In the genomic region with DNA sequence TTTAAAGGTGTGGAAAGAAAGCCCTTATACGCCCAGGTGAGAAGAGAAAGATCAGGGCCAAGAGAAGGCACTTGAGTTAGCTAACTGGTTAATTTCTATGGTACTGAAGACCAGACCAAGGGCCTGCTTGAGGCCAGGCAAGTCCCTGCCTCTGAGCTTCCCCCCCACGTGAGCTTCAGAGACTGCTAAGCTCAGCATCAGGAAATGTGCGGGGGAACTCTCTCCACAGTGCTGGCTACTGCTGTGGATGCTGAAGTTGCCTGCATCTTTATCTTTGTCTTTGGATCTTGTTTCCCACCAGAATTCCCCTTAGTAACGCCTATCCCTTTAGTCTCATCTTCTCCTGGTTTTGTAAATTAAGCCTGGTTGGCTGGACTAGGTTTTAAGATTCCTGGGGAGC, we compare ENCODE assay signal across 13 mouse cellular contexts. TPM values are rescaled to one million over a fixed set of nuclear protein-coding genes. Genes with fewer than 3 reads are reported as not detected.
DNase-seq lines count a peak whose midpoint lies in the region; ATAC-seq and TF ChIP-seq lines count a peak whose summit lies in the region.
"Had no signal": no experiment of that assay in that cellular context is flagged by ENCODE, and none has a peak within 500 bp of the region (broad histone marks: within the 10 kb centered on the region; RNA-seq: fewer than 3 reads in every experiment).

No protein-coding gene starts in this region.

- DNase-seq in frontal cortex, postnatal 36 days (ENCODE audit: low spot score in 2 of 2) = no peak
- DNase-seq in midbrain, postnatal 0 days (ENCODE audit: low spot score) = no peak
- peak; percentile 55 for DNase-seq in telencephalon, adult 2 months (ENCODE audit: low read depth, low spot score)
- no peak for DNase-seq in spleen, postnatal 14 days (ENCODE audit: low spot score in 2 of 2)
- DNase-seq: embryo, embryonic 11 days had no signal

- peak; percentile 64 for ATAC-seq in frontal cortex, adult (ENCODE audit: low TSS enrichment)
- no peak for ATAC-seq in hindbrain, embryonic 12.5 days (ENCODE audit: low FRiP score)
- ATAC-seq in hindbrain, embryonic 13.5 days (ENCODE audit: low FRiP score) = no peak
- no peak for ATAC-seq in midbrain, embryonic 12.5 days (ENCODE audit: low FRiP score, low read depth)
- ATAC-seq in midbrain, postnatal 0 days (ENCODE audit: low FRiP score) = no peak
- ATAC-seq: forebrain, embryonic 13.5 days; intestine, embryonic 15.5 days; liver, embryonic 12.5 days had no signal

- no peak overlapping the region for H3K4me2 ChIP-seq in hindbrain, embryonic 12.5 days (replicated peaks)
- H3K4me2 ChIP-seq in hindbrain, embryonic 13.5 days = no peak overlapping the region
- H3K4me2 ChIP-seq in midbrain, embryonic 12.5 days (replicated peaks) = no peak overlapping the region
- no peak overlapping the region for H3K4me2 ChIP-seq in midbrain, postnatal 0 days (ENCODE audit: low read depth, low read length, poor library complexity, severe bottlenecking)
- H3K4me2 ChIP-seq: forebrain, embryonic 13.5 days; intestine, embryonic 15.5 days; liver, embryonic 12.5 days; neural tube, embryonic 12.5 days had no signal

- H3K36me3 ChIP-seq in hindbrain, embryonic 12.5 days = peaks cover 40% of the 10 kb centered on the region
- H3K36me3 ChIP-seq in hindbrain, embryonic 13.5 days = peaks cover 56% of the 10 kb centered on the region
- H3K36me3 ChIP-seq in midbrain, embryonic 12.5 days = peaks cover 52% of the 10 kb centered on the region
- H3K36me3 ChIP-seq in midbrain, postnatal 0 days (ENCODE audit: insufficient read depth, low read length) = peaks cover 4% of the 10 kb centered on the region; the same call in 1 of the 2 replicates

- H3K27me3 ChIP-seq in hindbrain, embryonic 12.5 days = no peaks in the 10 kb centered on the region
- H3K27me3 ChIP-seq in hindbrain, embryonic 13.5 days = no peaks in the 10 kb centered on the region
- no peaks in the 10 kb centered on the region for H3K27me3 ChIP-seq in midbrain, embryonic 12.5 days
- no peaks in the 10 kb centered on the region for H3K27me3 ChIP-seq in midbrain, postnatal 0 days (ENCODE audit: insufficient read depth, low read length)
- H3K27me3 ChIP-seq: forebrain, embryonic 13.5 days; intestine, embryonic 15.5 days; liver, embryonic 12.5 days; neural tube, embryonic 12.5 days had no signal

- 65% methylated on average over 4 of the region's 4 CpGs for WGBS in hindbrain, embryonic 12.5 days
- 70% methylated on average over 4 of the region's 4 CpGs for WGBS in hindbrain, embryonic 13.5 days
- 52% methylated on average over 4 of the region's 4 CpGs for WGBS in midbrain, embryonic 12.5 days
- WGBS in midbrain, postnatal 0 days = 43% methylated on average over 4 of the region's 4 CpGs

- no peak for TF ChIP-seq CTCF in midbrain, postnatal 0 days (IDR thresholded peaks at IDR 0.05)

- peak overlapping the region; percentile 40; the same call in 1 of the 2 replicates for H3K27ac ChIP-seq in hindbrain, embryonic 12.5 days
- H3K27ac ChIP-seq in hindbrain, embryonic 13.5 days = no peak overlapping the region
- peak overlapping the region; percentile 4 for H3K27ac ChIP-seq in midbrain, embryonic 12.5 days (replicated peaks)
- no peak overlapping the region for H3K27ac ChIP-seq in midbrain, postnatal 0 days (ENCODE audit: low read depth, low read length)
- H3K27ac ChIP-seq: forebrain, embryonic 13.5 days; intestine, embryonic 15.5 days; liver, embryonic 12.5 days; neural tube, embryonic 12.5 days had no signal

- no peaks in the 10 kb centered on the region for H3K9me3 ChIP-seq in hindbrain, embryonic 12.5 days (replicated peaks)
- H3K9me3 ChIP-seq in hindbrain, embryonic 13.5 days = no peaks in the 10 kb centered on the region
- H3K9me3 ChIP-seq in midbrain, embryonic 12.5 days = no peaks in the 10 kb centered on the region
- H3K9me3 ChIP-seq in midbrain, postnatal 0 days (ENCODE audit: low read length) = no peaks in the 10 kb centered on the region
- H3K9me3 ChIP-seq: forebrain, embryonic 13.5 days; intestine, embryonic 15.5 days; liver, embryonic 12.5 days; neural tube, embryonic 12.5 days had no signal

- no peak overlapping the region for H3K4me3 ChIP-seq in hindbrain, embryonic 12.5 days
- no peak overlapping the region for H3K4me3 ChIP-seq in hindbrain, embryonic 13.5 days
- no peak overlapping the region for H3K4me3 ChIP-seq in midbrain, embryonic 12.5 days
- H3K4me3 ChIP-seq in midbrain, postnatal 0 days (ENCODE audit: low read depth, low read length) = no peak overlapping the region
- H3K4me3 ChIP-seq: forebrain, embryonic 13.5 days; intestine, embryonic 15.5 days; liver, embryonic 12.5 days; neural tube, embryonic 12.5 days had no signal

- H3K4me1 ChIP-seq in hindbrain, embryonic 12.5 days = peaks cover 11% of the 10 kb centered on the region; the same call in 1 of the 2 replicates
- H3K4me1 ChIP-seq in hindbrain, embryonic 13.5 days (replicated peaks) = peaks cover 25% of the 10 kb centered on the region
- H3K4me1 ChIP-seq in midbrain, embryonic 12.5 days = 0 out of 2 replicates have a peak, but pooled peaks cover 6% of the 10 kb centered on the region
- H3K4me1 ChIP-seq in midbrain, postnatal 0 days (ENCODE audit: insufficient read depth, low read length) = no peaks in the 10 kb centered on the region
- H3K4me1 ChIP-seq: intestine, embryonic 15.5 days had no signal

- no peak overlapping the region for H3K9ac ChIP-seq in hindbrain, embryonic 12.5 days
- no peak overlapping the region for H3K9ac ChIP-seq in hindbrain, embryonic 13.5 days
- no peak overlapping the region for H3K9ac ChIP-seq in midbrain, embryonic 12.5 days (replicated peaks)
- H3K9ac ChIP-seq in midbrain, postnatal 0 days (replicated peaks; ENCODE audit: low read length, poor library complexity, severe bottlenecking) = no peak overlapping the region
- H3K9ac ChIP-seq: forebrain, embryonic 13.5 days; intestine, embryonic 15.5 days; liver, embryonic 12.5 days; neural tube, embryonic 12.5 days had no signal

RNA-seq across cellular contexts. Expression of a gene that starts 8.0 kb away (rescaled TPM):
- polyA plus RNA-seq in hindbrain, embryonic 12.5 days (2016; fragmentation: Nextera tagmentation; extraction: Ambion mirVana) = 4.7 and 5.0 TPM in 2 replicates
- polyA plus RNA-seq in hindbrain, embryonic 13.5 days (2015; fragmentation: Nextera tagmentation; extraction: Ambion mirVana) = 5.0 TPM in 2 replicates
- polyA plus RNA-seq in midbrain, embryonic 12.5 days (2016; fragmentation: Nextera tagmentation; extraction: Ambion mirVana) = 4.9 TPM in 2 replicates
- total RNA-seq in midbrain, postnatal 0 days (2014; rRNA removed) = 9.2 and 9.8 TPM in 2 replicates
- polyA plus RNA-seq in midbrain, postnatal 0 days (2015; fragmentation: Nextera tagmentation; extraction: Ambion mirVana) = 3.0 and 3.8 TPM in 2 replicates

RNA-seq across cellular contexts. Expression of a gene that starts 34.8 kb away (rescaled TPM):
- 3.1 and 4.1 TPM in 2 replicates for polyA plus RNA-seq in hindbrain, embryonic 12.5 days (2016; fragmentation: Nextera tagmentation; extraction: Ambion mirVana)
- polyA plus RNA-seq in hindbrain, embryonic 13.5 days (2015; fragmentation: Nextera tagmentation; extraction: Ambion mirVana) = 6.2 and 7.0 TPM in 2 replicates
- 3.0 and 3.1 TPM in 2 replicates for polyA plus RNA-seq in midbrain, embryonic 12.5 days (2016; fragmentation: Nextera tagmentation; extraction: Ambion mirVana)
- 39.0 and 40.8 TPM in 2 replicates for total RNA-seq in midbrain, postnatal 0 days (2014; rRNA removed)
- polyA plus RNA-seq in midbrain, postnatal 0 days (2015; fragmentation: Nextera tagmentation; extraction: Ambion mirVana) = 10.9 and 11.4 TPM in 2 replicates

RNA-seq across cellular contexts. Expression of a gene that starts 36.2 kb away (rescaled TPM):
- 19.0 and 20.2 TPM in 2 replicates for polyA plus RNA-seq in hindbrain, embryonic 12.5 days (2016; fragmentation: Nextera tagmentation; extraction: Ambion mirVana)
- 5.9 and 6.0 TPM in 2 replicates for polyA plus RNA-seq in hindbrain, embryonic 13.5 days (2015; fragmentation: Nextera tagmentation; extraction: Ambion mirVana)
- 28.3 and 29.0 TPM in 2 replicates for polyA plus RNA-seq in midbrain, embryonic 12.5 days (2016; fragmentation: Nextera tagmentation; extraction: Ambion mirVana)
- total RNA-seq in midbrain, postnatal 0 days (2014; rRNA removed) = 0.19 and 0.44 TPM in 2 replicates
- polyA plus RNA-seq in midbrain, postnatal 0 days (2015; fragmentation: Nextera tagmentation; extraction: Ambion mirVana) = 0.52 and 0.65 TPM in 2 replicates

RNA-seq across cellular contexts. Expression of a gene that starts 56.2 kb away (rescaled TPM):
- polyA plus RNA-seq in hindbrain, embryonic 12.5 days (2016; fragmentation: Nextera tagmentation; extraction: Ambion mirVana) = 38.6 and 46.9 TPM in 2 replicates
- 17.1 and 20.3 TPM in 2 replicates for polyA plus RNA-seq in hindbrain, embryonic 13.5 days (2015; fragmentation: Nextera tagmentation; extraction: Ambion mirVana)
- polyA plus RNA-seq in midbrain, embryonic 12.5 days (2016; fragmentation: Nextera tagmentation; extraction: Ambion mirVana) = 15.5 and 17.3 TPM in 2 replicates
- 14.3 and 20.4 TPM in 2 replicates for total RNA-seq in midbrain, postnatal 0 days (2014; rRNA removed)
- 8.2 and 8.7 TPM in 2 replicates for polyA plus RNA-seq in midbrain, postnatal 0 days (2015; fragmentation: Nextera tagmentation; extraction: Ambion mirVana)

Comparison
In these comparisons a context has a peak if more than half of its experiments do, and no peak if none do; other contexts are left out.
1. H3K27ac ChIP-seq: peak in hindbrain, embryonic 12.5 days (single experiment) and midbrain, embryonic 12.5 days (single experiment); none in hindbrain, embryonic 13.5 days (single experiment) and midbrain, postnatal 0 days (single experiment).